Mouse (Mus musculus): ENCODE measurements around the gene Dnase2b.

DNA sequence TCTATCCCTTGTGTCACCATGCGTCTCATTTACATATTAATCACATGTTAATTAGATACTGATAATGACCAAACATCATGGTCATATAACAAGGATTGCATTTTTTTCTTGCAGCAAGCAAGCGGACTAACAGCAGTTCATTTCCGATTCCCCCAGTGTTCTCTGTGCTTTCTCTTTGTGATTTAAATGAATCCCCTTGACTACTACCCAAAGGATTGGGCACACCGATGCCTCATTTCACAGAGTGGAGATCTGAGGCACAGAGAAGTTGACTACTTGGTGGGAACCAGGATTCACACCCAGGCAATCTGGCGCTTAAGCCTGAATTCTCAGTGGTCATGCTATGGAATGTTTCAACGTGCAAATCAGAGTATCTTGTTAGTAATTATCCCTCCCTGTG lies 80.4 kb downstream of the Dnase2b start:
- TF ChIP-seq CTCF (IDR thresholded peaks at IDR 0.05; ENCODE audit: low read depth): no peak
- TF ChIP-seq EP300 (IDR thresholded peaks at IDR 0.05; ENCODE audit: low read depth): no peak

All from heart, postnatal 0 days (tissue).